Mouse (Mus musculus): ENCODE results near the gene Zfyve21.

DNA sequence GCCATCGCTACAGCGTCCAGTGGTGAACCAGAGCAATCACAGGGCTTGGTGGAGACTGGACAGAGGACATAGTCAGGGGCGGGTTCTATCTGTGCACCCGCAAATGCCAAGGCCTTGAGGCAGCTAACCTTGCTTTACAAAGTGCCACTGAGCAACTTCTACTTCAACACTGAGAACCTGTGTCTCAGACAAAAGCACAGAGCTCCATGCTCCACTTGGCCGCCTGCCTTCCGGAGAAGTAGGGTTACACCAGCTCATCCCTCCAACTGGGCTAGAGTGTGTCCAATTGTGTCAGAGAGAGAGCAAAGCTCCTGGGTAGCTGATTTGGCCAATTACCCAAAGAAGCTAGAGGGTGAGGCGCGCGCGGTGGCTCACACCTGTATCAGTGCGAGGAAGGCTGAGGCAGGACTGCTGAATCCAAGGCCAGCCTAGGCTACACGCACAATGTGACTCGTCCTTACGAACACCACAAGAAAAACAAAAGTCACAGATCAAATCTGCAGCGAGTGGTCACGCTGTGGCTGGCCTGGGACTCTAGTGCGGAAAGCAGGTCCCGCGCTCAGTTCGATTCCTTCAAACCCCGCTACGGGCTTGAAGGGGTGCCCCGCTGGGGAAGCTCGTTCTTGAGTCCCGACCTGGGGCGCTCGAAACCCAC lies 732 bp upstream of the Zfyve21 start:
- no peak for TF ChIP-seq CTCF (IDR thresholded peaks at IDR 0.05; ENCODE audit: low read depth)
- no peak for TF ChIP-seq EP300 (IDR thresholded peaks at IDR 0.05; ENCODE audit: low read depth)

All from liver, postnatal 0 days (tissue).